ENCODE assay signal across 21 mouse cellular contexts in the genomic region with DNA sequence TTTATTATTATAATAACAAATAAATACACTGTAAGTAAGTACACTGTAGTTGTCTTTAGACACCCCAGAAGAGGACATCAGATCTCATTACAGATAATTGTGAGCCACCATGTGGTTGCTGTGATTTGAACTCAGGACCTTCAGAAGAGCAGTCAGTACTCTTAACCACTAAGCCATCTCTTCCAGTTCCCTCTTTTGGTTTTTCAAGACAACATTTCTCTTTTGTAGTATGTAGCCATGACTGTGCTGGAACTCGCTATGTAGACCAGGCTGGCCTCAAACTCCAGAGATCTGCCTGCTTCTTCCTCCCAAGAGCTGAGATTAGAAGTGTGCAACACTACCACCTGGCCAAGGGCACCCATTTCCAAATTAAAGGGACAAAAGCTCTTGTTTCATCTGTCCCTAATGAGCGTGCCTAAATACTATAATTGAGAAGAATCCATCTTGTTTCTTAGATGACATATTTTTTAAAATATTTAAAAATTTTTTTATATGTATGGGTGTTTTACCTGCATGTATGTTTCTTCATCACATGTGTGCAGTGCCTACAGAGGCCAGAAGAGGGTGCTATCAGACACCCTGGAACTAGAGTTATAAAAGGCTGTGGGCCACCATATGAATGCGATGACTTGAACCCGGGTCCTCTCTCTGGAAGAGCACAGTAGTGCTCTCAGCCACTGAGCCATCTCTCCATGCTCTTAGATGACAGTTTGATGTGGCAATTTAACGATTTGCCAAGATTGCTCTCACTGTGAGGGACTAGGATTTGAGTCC.
A peak's percentile ranks its signal among the peaks of the same experiment; 100 is the strongest.
DNase-seq lines count a peak whose midpoint lies in the region; ATAC-seq and TF ChIP-seq lines count a peak whose summit lies in the region.
"Had no signal": no experiment of that assay in that cellular context is flagged by ENCODE, and none has a peak within 500 bp of the region (broad histone marks: within the 10 kb centered on the region; RNA-seq: fewer than 3 reads in every experiment).

No protein-coding gene starts in this region.

- no peaks in the 10 kb centered on the region for H3K27me3 ChIP-seq in heart, adult 2 months (ENCODE audit: control insufficient read depth, insufficient read depth, low read length)
- no peaks in the 10 kb centered on the region for H3K27me3 ChIP-seq in liver, postnatal 0 days (ENCODE audit: insufficient read depth, low read length)
- no peaks in the 10 kb centered on the region for H3K27me3 ChIP-seq in liver, embryonic 11.5 days (replicated peaks; ENCODE audit: control insufficient read depth, insufficient read depth, low read length)
- H3K27me3 ChIP-seq in E14TG2a.4 (ENCODE audit: insufficient read depth, low read length), result peaks cover 4% of the 10 kb centered on the region; the same call in 1 of the 2 replicates
- no peaks in the 10 kb centered on the region for H3K27me3 ChIP-seq in forebrain, embryonic 11.5 days (ENCODE audit: control insufficient read depth, insufficient read depth, low read length)
- no peaks in the 10 kb centered on the region for H3K27me3 ChIP-seq in hindbrain, embryonic 11.5 days (ENCODE audit: control insufficient read depth, insufficient read depth, low read length)
- H3K27me3 ChIP-seq: heart, embryonic 13.5 days; limb, embryonic 15.5 days; stomach, embryonic 15.5 days had no signal

- no peak for TF ChIP-seq POLR2A in heart, adult 2 months (IDR thresholded peaks at IDR 0.05; ENCODE audit: insufficient read depth, low read depth, low read length)

- no peak for DNase-seq in heart, adult 2 months
- no peak for DNase-seq in heart, postnatal 25 days (ENCODE audit: low spot score)
- no peak for DNase-seq in liver, postnatal 0 days
- DNase-seq in liver, embryonic 11.5 days (ENCODE audit: low spot score), result no peak
- peak; percentile 46 for DNase-seq in ZHBTc4 (ENCODE audit: low read depth, low spot score)
- DNase-seq in forebrain, embryonic 11.5 days (ENCODE audit: low spot score), result no peak
- DNase-seq in hindbrain, embryonic 11.5 days (ENCODE audit: low spot score), result no peak
- DNase-seq: adrenal gland, postnatal 36 days; cerebellum, adult 2 months; heart, postnatal 36 days; kidney, adult 9 months; kidney, postnatal 4 days; right cerebral cortex, postnatal 25 days; thymus, adult 2 months had no signal

- H3K4me1 ChIP-seq in heart, adult 2 months (ENCODE audit: control insufficient read depth, insufficient read depth, low read length), result peaks cover 1% of the 10 kb centered on the region; the same call in 1 of the 2 replicates
- H3K4me1 ChIP-seq in liver, postnatal 0 days (ENCODE audit: insufficient read depth), result peaks cover 12% of the 10 kb centered on the region
- H3K4me1 ChIP-seq in liver, embryonic 11.5 days (replicated peaks; ENCODE audit: control insufficient read depth, insufficient read depth, low read length), result peaks cover 4% of the 10 kb centered on the region
- peaks cover 40% of the 10 kb centered on the region for H3K4me1 ChIP-seq in E14TG2a.4 (replicated peaks; ENCODE audit: low read depth, low read length)
- no peaks in the 10 kb centered on the region; the same call in 1 of the 2 replicates for H3K4me1 ChIP-seq in forebrain, embryonic 11.5 days (replicated peaks; ENCODE audit: control insufficient read depth, insufficient read depth, low read length)
- 0 out of 2 replicates have a peak, but pooled peaks cover 3% of the 10 kb centered on the region for H3K4me1 ChIP-seq in hindbrain, embryonic 11.5 days (replicated peaks; ENCODE audit: control insufficient read depth, insufficient read depth, low read length)

- no peak overlapping the region for H3K4me3 ChIP-seq in heart, adult 2 months
- H3K4me3 ChIP-seq in liver, postnatal 0 days (ENCODE audit: low read depth, low read length), result no peak overlapping the region
- H3K4me3 ChIP-seq in liver, embryonic 11.5 days (ENCODE audit: low read depth, low read length), result no peak overlapping the region
- no peak overlapping the region for H3K4me3 ChIP-seq in E14TG2a.4 (replicated peaks; ENCODE audit: low read length)
- no peak overlapping the region for H3K4me3 ChIP-seq in forebrain, embryonic 11.5 days (ENCODE audit: low read depth, low read length)
- no peak overlapping the region for H3K4me3 ChIP-seq in hindbrain, embryonic 11.5 days (ENCODE audit: low read depth, low read length)
- H3K4me3 ChIP-seq: forebrain, embryonic 10.5 days; heart, embryonic 13.5 days; limb, embryonic 15.5 days; stomach, embryonic 15.5 days had no signal

- 98% methylated on average over 5 of the region's 5 CpGs for WGBS in heart, adult 2 months
- WGBS in liver, postnatal 0 days (ENCODE audit: insufficient replicate concordance), result 83% methylated on average over 5 of the region's 5 CpGs
- WGBS in liver, embryonic 11.5 days, result 88% methylated on average over 5 of the region's 5 CpGs
- 91% methylated on average over 5 of the region's 5 CpGs for WGBS in forebrain, embryonic 11.5 days
- 97% methylated on average over 5 of the region's 5 CpGs for WGBS in hindbrain, embryonic 11.5 days

- H3K9me3 ChIP-seq in liver, postnatal 0 days (ENCODE audit: low read length), result no peaks in the 10 kb centered on the region
- H3K9me3 ChIP-seq in liver, embryonic 11.5 days (ENCODE audit: control insufficient read depth, low read length), result no peaks in the 10 kb centered on the region
- no peaks in the 10 kb centered on the region for H3K9me3 ChIP-seq in E14TG2a.4 (ENCODE audit: low read length)
- H3K9me3 ChIP-seq in forebrain, embryonic 11.5 days (ENCODE audit: control insufficient read depth, low read length), result no peaks in the 10 kb centered on the region; the same call in 1 of the 2 replicates
- no peaks in the 10 kb centered on the region for H3K9me3 ChIP-seq in hindbrain, embryonic 11.5 days (ENCODE audit: control insufficient read depth, low read length)
- H3K9me3 ChIP-seq: limb, embryonic 15.5 days; stomach, embryonic 15.5 days had no signal

- no peak for TF ChIP-seq EP300 in heart, adult 2 months (IDR thresholded peaks at IDR 0.05; ENCODE audit: insufficient read depth, low read depth, low read length)
- TF ChIP-seq EP300 in liver, postnatal 0 days (IDR thresholded peaks at IDR 0.05; ENCODE audit: low read depth), result no peak

- intact Hi-C loops in heart, adult 2 months (cut with DNase I), result no loop called here
- intact Hi-C loops in heart, postnatal 25 days (cut with DNase I), result no loop called here

- TF ChIP-seq CTCF in heart, adult 2 months (IDR thresholded peaks at IDR 0.05), result peak; percentile 33
- TF ChIP-seq CTCF in liver, postnatal 0 days (IDR thresholded peaks at IDR 0.05; ENCODE audit: low read depth), result 0 out of 2 replicates have a peak, but pooled peaks have one; percentile 24
- peak; percentile 72 for TF ChIP-seq CTCF in E14TG2a.4 (conservative IDR thresholded peaks at IDR 0.05; ENCODE audit: low read length)

- H3K79me2 ChIP-seq in heart, adult 2 months (replicated peaks; ENCODE audit: control insufficient read depth, insufficient read depth, low read length), result no peaks in the 10 kb centered on the region; the same call in 1 of the 2 replicates

- ATAC-seq in liver, postnatal 0 days, result no peak
- ATAC-seq in liver, embryonic 11.5 days (replicated peaks; ENCODE audit: low FRiP score), result no peak
- ATAC-seq in forebrain, embryonic 11.5 days (replicated peaks; ENCODE audit: low FRiP score), result no peak
- no peak for ATAC-seq in hindbrain, embryonic 11.5 days (ENCODE audit: low FRiP score)
- ATAC-seq: hindbrain, embryonic 16.5 days; midbrain, embryonic 16.5 days had no signal

- no peak overlapping the region for H3K4me2 ChIP-seq in liver, postnatal 0 days (ENCODE audit: low read depth, low read length)
- no peak overlapping the region for H3K4me2 ChIP-seq in liver, embryonic 11.5 days
- no peak overlapping the region for H3K4me2 ChIP-seq in forebrain, embryonic 11.5 days (ENCODE audit: low read depth, low read length, severe bottlenecking)
- H3K4me2 ChIP-seq in hindbrain, embryonic 11.5 days (replicated peaks; ENCODE audit: low read depth, low read length), result no peak overlapping the region
- H3K4me2 ChIP-seq: heart, embryonic 13.5 days; limb, embryonic 15.5 days had no signal

- no peak overlapping the region for H3K27ac ChIP-seq in heart, adult 2 months
- no peak overlapping the region for H3K27ac ChIP-seq in liver, postnatal 0 days (ENCODE audit: low read depth)
- H3K27ac ChIP-seq in liver, embryonic 11.5 days (ENCODE audit: low read depth, low read length), result no peak overlapping the region
- no peak overlapping the region for H3K27ac ChIP-seq in forebrain, embryonic 11.5 days (ENCODE audit: low read depth, low read length)
- H3K27ac ChIP-seq in hindbrain, embryonic 11.5 days (ENCODE audit: low read depth, low read length), result no peak overlapping the region
- H3K27ac ChIP-seq: forebrain, embryonic 10.5 days; heart, embryonic 13.5 days had no signal

- H3K9ac ChIP-seq in heart, adult 2 months (ENCODE audit: low read depth, low read length), result no peak overlapping the region
- no peak overlapping the region for H3K9ac ChIP-seq in liver, postnatal 0 days (replicated peaks)
- H3K9ac ChIP-seq in liver, embryonic 11.5 days (ENCODE audit: low read depth, low read length), result no peak overlapping the region
- no peak overlapping the region for H3K9ac ChIP-seq in forebrain, embryonic 11.5 days (ENCODE audit: low read length)
- H3K9ac ChIP-seq in hindbrain, embryonic 11.5 days (ENCODE audit: low read depth, low read length), result no peak overlapping the region
- H3K9ac ChIP-seq: heart, embryonic 13.5 days; limb, embryonic 15.5 days; stomach, embryonic 15.5 days had no signal

- H3K36me3 ChIP-seq in heart, adult 2 months (ENCODE audit: control insufficient read depth, insufficient read depth, low read length), result no peaks in the 10 kb centered on the region; the same call in 1 of the 2 replicates
- H3K36me3 ChIP-seq in liver, postnatal 0 days (replicated peaks; ENCODE audit: insufficient read depth, low read length), result no peaks in the 10 kb centered on the region
- no peaks in the 10 kb centered on the region; the same call in 1 of the 2 replicates for H3K36me3 ChIP-seq in liver, embryonic 11.5 days (ENCODE audit: control insufficient read depth, insufficient read depth, low read length)
- H3K36me3 ChIP-seq in E14TG2a.4 (ENCODE audit: insufficient read depth, low read length), result no peaks in the 10 kb centered on the region
- no peaks in the 10 kb centered on the region; the same call in 1 of the 2 replicates for H3K36me3 ChIP-seq in forebrain, embryonic 11.5 days (ENCODE audit: control insufficient read depth, insufficient read depth, low read length)
- no peaks in the 10 kb centered on the region for H3K36me3 ChIP-seq in hindbrain, embryonic 11.5 days (ENCODE audit: control insufficient read depth, insufficient read depth, low read length)
- H3K36me3 ChIP-seq: heart, embryonic 13.5 days; stomach, embryonic 15.5 days had no signal
